Mouse (Mus musculus): Measurements from ENCODE around the gene Sertm1.

DNA sequence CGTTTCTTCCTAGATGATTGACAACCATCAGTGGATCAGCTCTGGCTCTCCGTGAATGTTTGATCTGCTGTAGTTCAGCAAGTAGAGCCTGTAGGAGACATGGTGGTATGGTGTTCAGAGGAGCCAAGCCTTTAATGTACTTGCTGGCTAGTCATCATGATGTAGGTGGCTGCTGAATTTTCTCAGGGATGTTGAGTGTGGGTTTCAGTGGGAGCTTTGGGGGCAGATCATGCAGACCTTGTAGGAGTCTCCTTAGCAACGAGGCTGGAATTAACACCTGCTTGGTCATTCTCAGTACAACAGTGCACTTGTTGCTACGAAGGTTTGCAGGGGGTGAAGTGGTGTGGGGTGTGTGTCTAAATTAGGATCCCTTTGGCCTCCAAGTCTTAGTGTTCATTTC, 18.8 kb upstream of the Sertm1 start:
- no peak for TF ChIP-seq USF1 (IDR thresholded peaks at IDR 0.05; ENCODE audit: low read depth)
- no peak for TF ChIP-seq CTCF (IDR thresholded peaks at IDR 0.05; ENCODE audit: control insufficient read depth, insufficient read depth, insufficient read length)
- TF ChIP-seq MYOD1 (IDR thresholded peaks at IDR 0.05; ENCODE audit: control insufficient read depth, insufficient read length, low read depth): no peak
- no peak for TF ChIP-seq MYOG (IDR thresholded peaks at IDR 0.05; ENCODE audit: control insufficient read depth, extremely low read depth, insufficient read length)
- no peak for TF ChIP-seq CEBPB (IDR thresholded peaks at IDR 0.05; ENCODE audit: low read depth)
- no peak for TF ChIP-seq FOSL1 (IDR thresholded peaks at IDR 0.05; ENCODE audit: insufficient read depth, low read length, poor library complexity, severe bottlenecking)
